Mouse (Mus musculus) lung, embryonic 14.5 days (tissue): Measurements from ENCODE around the gene Recql5. TPM values are rescaled to one million over a fixed set of nuclear protein-coding genes. Genes with fewer than 3 reads are reported as not detected.
"Not testable (repeated sequence)": the region's sequence is repeated elsewhere in the genome, so short reads cannot be mapped to it uniquely, and the experiment has no call there.

Source experiments
- ATAC-seq: fragments of 200-750 bp; cut with Nextera tagmentation; 2 replicates; pipeline ENCODE4 v1.8.0; 2017; ENCODE audit warnings: mild to moderate bottlenecking, moderate TSS enrichment, moderate library complexity; ENCODE audit not compliant: insufficient read depth
- DNase-seq: peaks from one replicate; pipeline ENCODE4 v3.0.0-alpha.2; 2015
- H3K27ac ChIP-seq: fragments of 300-500 bp; sonication (generic); 2 replicates; pipeline ENCODE4 v1.5.1; 2014; ENCODE audit warnings: low read depth, mild to moderate bottlenecking, moderate library complexity
- H3K27me3 ChIP-seq: fragments of 300-500 bp; sonication (generic); 2 replicates; pipeline ENCODE4 v1.6.1; 2014; ENCODE audit warnings: low read length, control low read depth; ENCODE audit not compliant: insufficient read depth
- H3K36me3 ChIP-seq: fragments of 300-500 bp; sonication (generic); 2 replicates; pipeline ENCODE4 v1.6.1; 2014; ENCODE audit warnings: control low read depth; ENCODE audit not compliant: insufficient read depth
- H3K4me1 ChIP-seq: fragments of 300-500 bp; sonication (generic); 2 replicates; pipeline ENCODE4 v1.6.1; 2014; ENCODE audit warnings: antibody characterized with exemption, control low read depth; ENCODE audit not compliant: insufficient read depth
- H3K4me2 ChIP-seq: fragments of 300-500 bp; sonication (generic); 2 replicates; pipeline ENCODE4 v1.6.1; 2014; ENCODE audit warnings: mild to moderate bottlenecking
- H3K4me3 ChIP-seq: fragments of 300-500 bp; sonication (generic); 2 replicates; pipeline ENCODE4 v1.5.1; 2014; ENCODE audit warnings: low read depth, low read length
- H3K9ac ChIP-seq: fragments of 300-500 bp; sonication (generic); 2 replicates; pipeline ENCODE4 v1.6.1; 2014
- H3K9me3 ChIP-seq: fragments of 300-500 bp; sonication (generic); 2 replicates; pipeline ENCODE4 v1.6.1; 2016; ENCODE audit warnings: low read depth, low read length, control low read depth
- CTCF ChIP-seq: IDR thresholded peaks from 2 replicates; pipeline ENCODE4 v1.5.1; 2016; ENCODE audit warnings: antibody characterized with exemption, low read depth
- WGBS: fragments of 180-500 bp; shearing (Covaris S2); extraction: QIAGEN DNeasy Blood & Tissue Kit; methylation state at CpG from one replicate; pipeline ENCODE4 v1.1.7; 2014; 5-methylcytosine and 5-hydroxymethylcytosine counted together
- polyA plus RNA-seq: library from polyadenylated mRNA; unstranded; fragments of >200 nt; fragmentation: Nextera tagmentation; extraction: Ambion mirVana; gene quantifications from 2 replicates; pipeline ENCODE4 v1.2.1, GENCODE M21; 2014

Gene Recql5
- polyA plus RNA-seq, 1 experiment from 2014 or later, result 21.7 TPM

GRCm38 (mm10) chr11:115863895-115864294 is 69.4 kb downstream of the Recql5 start:
- Histone ChIP-seq H3K27me3 (peaks cover 19% of the 10 kb centered on the region), H3K4me2 (no peak overlapping the region), H3K9me3 (no peaks in the 10 kb centered on the region), H3K27ac (no peak overlapping the region), H3K4me3 (no peak overlapping the region), H3K36me3 (no peaks in the 10 kb centered on the region), H3K9ac (no peak overlapping the region), H3K4me1 (no peaks in the 10 kb centered on the region)
- 82% methylated on average over 8 of the region's 8 CpGs for WGBS
- TF ChIP-seq CTCF, result peak; percentile 19; the same call in 1 of the 2 replicates
- no peak for DNase-seq
- ATAC-seq, result no peak

GRCm38 (mm10) chr11:115859143-115859945 is 73.9 kb downstream of the Recql5 start:
- H3K4me3 ChIP-seq, result peak overlapping the region; percentile 42
- no peaks in the 10 kb centered on the region for H3K9me3 ChIP-seq
- 3% methylated on average over 74 of the region's 75 CpGs for WGBS
- peak; percentile 94 for DNase-seq
- peaks cover 33% of the 10 kb centered on the region for H3K27me3 ChIP-seq
- no peak overlapping the region for H3K27ac ChIP-seq
- peak; percentile 94 for ATAC-seq
- 0 out of 2 replicates have a peak, but pooled peaks cover 9% of the 10 kb centered on the region for H3K36me3 ChIP-seq
- TF ChIP-seq CTCF, result peak; percentile 76
- no peaks in the 10 kb centered on the region for H3K4me1 ChIP-seq
- peak overlapping the region; percentile 44 for H3K9ac ChIP-seq
- peak overlapping the region; percentile 68 for H3K4me2 ChIP-seq

GRCm38 (mm10) chr11:115858354-115858753 is 74.9 kb downstream of the Recql5 start, which contains the start of gene Myo15b:
Gene Myo15b (plus strand): TSS chr11:115858406.
- ATAC-seq, result no peak
- Histone ChIP-seq H3K4me1 (no peaks in the 10 kb centered on the region), H3K9ac (peak within 1 kb of the TSS; percentile 44), H3K27me3 (peaks cover 33% of the 10 kb centered on the region), H3K27ac (no peak within 1 kb of the TSS), H3K4me3 (peak within 1 kb of the TSS; percentile 42), H3K9me3 (no peaks in the 10 kb centered on the region), H3K4me2 (peak within 1 kb of the TSS; percentile 68), H3K36me3 (0 out of 2 replicates have a peak, but pooled peaks cover 9% of the 10 kb centered on the region)
- no peak for TF ChIP-seq CTCF
- no peak for DNase-seq
- WGBS, result 11% methylated on average over 27 of the region's 27 CpGs

DNA sequence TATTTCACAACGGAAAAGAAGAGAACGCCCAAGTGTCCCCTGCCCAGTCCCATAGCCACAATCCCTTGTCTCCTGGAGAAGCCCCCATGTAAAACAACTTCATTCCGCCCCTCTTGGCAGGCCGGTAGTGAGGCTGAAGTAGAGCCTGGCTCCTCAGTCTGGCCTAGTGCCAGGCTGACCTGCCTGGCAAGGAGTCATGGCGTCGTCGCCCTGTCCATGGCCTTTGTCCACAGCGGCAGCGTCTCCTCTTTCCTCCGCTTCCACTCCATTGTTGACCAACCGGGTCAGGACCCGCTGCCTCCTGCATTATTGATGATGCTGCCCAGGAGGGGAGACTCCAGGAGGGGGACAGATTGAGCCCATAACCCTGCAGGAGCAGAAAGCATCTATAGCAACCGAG is 75.3 kb downstream of the Recql5 start:
- no peak for TF ChIP-seq CTCF
- Histone ChIP-seq H3K4me1 (no peaks in the 10 kb centered on the region), H3K4me2 (no peak overlapping the region), H3K9me3 (no peaks in the 10 kb centered on the region), H3K36me3 (0 out of 2 replicates have a peak, but pooled peaks cover 9% of the 10 kb centered on the region), H3K9ac (no peak overlapping the region), H3K27ac (no peak overlapping the region), H3K27me3 (peaks cover 33% of the 10 kb centered on the region), H3K4me3 (no peak overlapping the region)
- ATAC-seq, result no peak
- no peak for DNase-seq
- 47% methylated on average over 13 of the region's 13 CpGs for WGBS

DNA sequence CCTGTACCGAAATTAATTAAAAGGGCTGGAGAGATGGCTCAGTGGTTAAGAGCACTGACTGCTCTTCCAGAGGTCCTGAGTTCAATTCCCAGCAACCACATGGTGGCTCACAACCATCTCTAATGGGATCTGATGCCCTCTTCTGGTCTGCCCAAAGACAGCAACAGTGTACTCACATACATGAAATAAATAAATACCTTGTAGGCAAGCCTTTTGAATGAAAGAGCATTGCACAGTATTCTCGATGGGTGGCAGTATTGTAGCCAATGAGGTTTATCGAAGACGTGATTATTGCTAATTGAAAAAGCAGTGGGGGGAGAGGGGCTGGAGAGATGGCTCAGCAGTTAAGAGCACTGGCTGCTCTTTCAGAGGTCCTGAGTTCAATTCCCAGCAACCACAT is 76.1 kb downstream of the Recql5 start:
- H3K4me1 ChIP-seq, H3K27ac ChIP-seq, H3K4me3 ChIP-seq, H3K4me2 ChIP-seq, H3K9me3 ChIP-seq, ATAC-seq, DNase-seq, H3K9ac ChIP-seq: not testable (repeated sequence)
- Histone ChIP-seq H3K27me3 (peaks cover 33% of the 10 kb centered on the region), H3K36me3 (peaks cover 15% of the 10 kb centered on the region)
- 93% methylated on average over 4 of the region's 4 CpGs for WGBS

DNA sequence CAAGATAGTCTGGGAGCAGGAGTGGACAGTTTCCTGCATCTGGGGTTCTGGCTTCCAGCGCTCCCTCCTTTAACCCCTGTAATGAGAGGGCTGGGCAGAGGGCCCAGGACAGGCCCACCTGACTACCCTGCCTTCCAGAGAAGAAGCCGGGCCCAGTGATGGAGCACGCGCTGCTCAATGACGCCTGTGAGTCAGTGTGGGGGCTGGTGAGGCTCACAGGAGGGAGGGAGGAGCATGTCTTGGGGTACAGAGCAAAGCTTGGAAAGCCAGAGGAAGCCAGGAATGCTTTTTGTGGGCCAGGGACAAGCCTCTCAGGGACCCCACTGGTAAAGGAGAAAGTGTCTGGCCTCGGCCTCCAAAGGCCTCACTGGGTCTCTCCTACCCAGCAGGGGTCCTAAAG is 78.6 kb downstream of the Recql5 start:
- no peaks in the 10 kb centered on the region for H3K9me3 ChIP-seq
- H3K9ac ChIP-seq, result no peak overlapping the region
- 72% methylated on average over 6 of the region's 6 CpGs for WGBS
- no peak overlapping the region for H3K4me3 ChIP-seq
- H3K4me2 ChIP-seq, result no peak overlapping the region
- H3K27ac ChIP-seq, result no peak overlapping the region
- no peak for ATAC-seq
- TF ChIP-seq CTCF, result no peak
- H3K27me3 ChIP-seq, result peaks cover 22% of the 10 kb centered on the region
- H3K4me1 ChIP-seq, result no peaks in the 10 kb centered on the region
- peaks cover 33% of the 10 kb centered on the region for H3K36me3 ChIP-seq
- DNase-seq, result no peak

DNA sequence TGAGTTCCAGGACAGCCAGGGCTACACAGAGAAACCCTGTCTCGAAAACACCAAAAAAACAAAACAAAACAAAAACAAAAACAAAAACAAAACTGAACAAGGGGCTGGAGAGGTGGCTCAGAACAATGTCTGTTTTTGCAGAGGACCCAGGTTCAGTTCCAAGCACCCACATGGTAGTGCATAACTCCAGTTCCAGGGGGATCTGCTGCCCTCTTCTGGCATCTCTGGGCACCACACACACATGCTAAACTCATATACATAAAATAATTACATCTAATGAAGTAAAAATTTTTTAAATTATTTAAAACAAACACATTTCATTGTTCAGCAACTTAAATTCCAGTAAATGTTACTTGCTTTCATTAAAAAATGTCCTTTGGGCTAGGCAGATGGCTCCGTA is 87.5 kb downstream of the Recql5 start:
- H3K4me2 ChIP-seq, result no peak overlapping the region
- DNase-seq (no peak), ATAC-seq (no peak)
- TF ChIP-seq CTCF, result no peak; the same call in 1 of the 2 replicates
- 0 out of 2 replicates have a peak, but pooled peaks cover 3% of the 10 kb centered on the region for H3K9me3 ChIP-seq
- no peak overlapping the region for H3K27ac ChIP-seq
- WGBS, result 89% methylated on average over 2 of the region's 2 CpGs
- no peak overlapping the region for H3K9ac ChIP-seq
- H3K4me3 ChIP-seq, result no peak overlapping the region
- H3K36me3 ChIP-seq, result peaks cover 41% of the 10 kb centered on the region
- no peaks in the 10 kb centered on the region for H3K27me3 ChIP-seq
- peaks cover 29% of the 10 kb centered on the region for H3K4me1 ChIP-seq
